Mouse (Mus musculus): ENCODE data around the gene Smg6. TPM values are rescaled to one million over a fixed set of nuclear protein-coding genes. Genes with fewer than 3 reads are reported as not detected.

The Smg6 gene
- polyA plus RNA-seq, 1 experiment from 2014 or later, result 19.9 TPM

- Histone ChIP-seq H3K4me1 (ENCODE audit: control insufficient read depth, insufficient read depth, low read length) (peaks cover 16% of the 10 kb centered on the region), H3K27me3 (ENCODE audit: control insufficient read depth, insufficient read depth, low read length) (no peaks in the 10 kb centered on the region), H3K9ac (replicated peaks; ENCODE audit: low read depth, low read length) (peak overlapping the region; percentile 66), H3K4me2 (replicated peaks; ENCODE audit: low read depth, low read length) (peak overlapping the region; percentile 93), H3K9me3 (ENCODE audit: control insufficient read depth, low read depth, low read length) (no peaks in the 10 kb centered on the region), H3K36me3 (ENCODE audit: control insufficient read depth, insufficient read depth, low read length) (peaks cover 15% of the 10 kb centered on the region), H3K27ac (ENCODE audit: low read length) (peak overlapping the region; percentile 76), H3K4me3 (ENCODE audit: low read depth, low read length) (peak overlapping the region; percentile 72)
- 50% methylated on average over 12 of the region's 12 CpGs for WGBS
- no peak for ATAC-seq (ENCODE audit: insufficient number of reproducible peaks, insufficient read depth, low FRiP score, low read depth)
These were observed 252.4 kb downstream of the Smg6 start for GRCm38 (mm10) chr11:75178011-75178410.

GRCm38 (mm10) chr11:75178672-75179208, 253.1 kb downstream of the Smg6 start, which contains the start of gene Ovca2:
Gene Ovca2, minus strand, starts transcription at chr11:75178835.
- WGBS, result under 1% methylated on average over 33 of the region's 33 CpGs
- H3K4me2 ChIP-seq (replicated peaks; ENCODE audit: low read depth, low read length), result peak within 1 kb of the TSS; percentile 93
- H3K9me3 ChIP-seq (ENCODE audit: control insufficient read depth, low read depth, low read length), result no peaks in the 10 kb centered on the region
- H3K4me3 ChIP-seq (ENCODE audit: low read depth, low read length), result peak within 1 kb of the TSS; percentile 72
- peaks cover 14% of the 10 kb centered on the region for H3K4me1 ChIP-seq (ENCODE audit: control insufficient read depth, insufficient read depth, low read length)
- ATAC-seq (ENCODE audit: insufficient number of reproducible peaks, insufficient read depth, low FRiP score, low read depth), result peak; percentile 93
- H3K36me3 ChIP-seq (ENCODE audit: control insufficient read depth, insufficient read depth, low read length), result peaks cover 22% of the 10 kb centered on the region
- H3K9ac ChIP-seq (replicated peaks; ENCODE audit: low read depth, low read length), result peak within 1 kb of the TSS; percentile 66
- peak within 1 kb of the TSS; percentile 76 for H3K27ac ChIP-seq (ENCODE audit: low read length)
- H3K27me3 ChIP-seq (ENCODE audit: control insufficient read depth, insufficient read depth, low read length), result no peaks in the 10 kb centered on the region

GRCm38 (mm10) chr11:75183917-75184570, 258.4 kb downstream of the Smg6 start:
- Histone ChIP-seq H3K27ac (ENCODE audit: low read length) (no peak overlapping the region), H3K27me3 (ENCODE audit: control insufficient read depth, insufficient read depth, low read length) (no peaks in the 10 kb centered on the region), H3K9ac (replicated peaks; ENCODE audit: low read depth, low read length) (no peak overlapping the region), H3K4me1 (ENCODE audit: control insufficient read depth, insufficient read depth, low read length) (peaks cover 3% of the 10 kb centered on the region; the same call in 1 of the 2 replicates), H3K4me3 (ENCODE audit: low read depth, low read length) (no peak overlapping the region), H3K36me3 (ENCODE audit: control insufficient read depth, insufficient read depth, low read length) (peaks cover 28% of the 10 kb centered on the region), H3K9me3 (ENCODE audit: control insufficient read depth, low read depth, low read length) (no peaks in the 10 kb centered on the region), H3K4me2 (replicated peaks; ENCODE audit: low read depth, low read length) (no peak overlapping the region)
- no peak for ATAC-seq (ENCODE audit: insufficient number of reproducible peaks, insufficient read depth, low FRiP score, low read depth)
- WGBS, result 73% methylated on average over 2 of the region's 2 CpGs

GRCm38 (mm10) chr11:75184573-75184972, 258.9 kb downstream of the Smg6 start:
- Histone ChIP-seq H3K9ac (replicated peaks; ENCODE audit: low read depth, low read length) (no peak overlapping the region), H3K4me3 (ENCODE audit: low read depth, low read length) (no peak overlapping the region), H3K4me2 (replicated peaks; ENCODE audit: low read depth, low read length) (no peak overlapping the region), H3K27ac (ENCODE audit: low read length) (no peak overlapping the region), H3K36me3 (ENCODE audit: control insufficient read depth, insufficient read depth, low read length) (peaks cover 28% of the 10 kb centered on the region), H3K27me3 (ENCODE audit: control insufficient read depth, insufficient read depth, low read length) (no peaks in the 10 kb centered on the region), H3K9me3 (ENCODE audit: control insufficient read depth, low read depth, low read length) (no peaks in the 10 kb centered on the region), H3K4me1 (ENCODE audit: control insufficient read depth, insufficient read depth, low read length) (peaks cover 6% of the 10 kb centered on the region)
- 93% methylated on average over 5 of the region's 5 CpGs for WGBS
- ATAC-seq (ENCODE audit: insufficient number of reproducible peaks, insufficient read depth, low FRiP score, low read depth), result no peak

- H3K36me3 ChIP-seq (ENCODE audit: control insufficient read depth, insufficient read depth, low read length), result peaks cover 28% of the 10 kb centered on the region
- no peaks in the 10 kb centered on the region for H3K27me3 ChIP-seq (ENCODE audit: control insufficient read depth, insufficient read depth, low read length)
- H3K9me3 ChIP-seq (ENCODE audit: control insufficient read depth, low read depth, low read length), result no peaks in the 10 kb centered on the region
- no peak for ATAC-seq (ENCODE audit: insufficient number of reproducible peaks, insufficient read depth, low FRiP score, low read depth)
- 88% methylated on average over 1 of the region's 2 CpGs for WGBS
- no peak overlapping the region for H3K9ac ChIP-seq (replicated peaks; ENCODE audit: low read depth, low read length)
- H3K4me3 ChIP-seq (ENCODE audit: low read depth, low read length), result no peak overlapping the region
- H3K27ac ChIP-seq (ENCODE audit: low read length), result no peak overlapping the region
- H3K4me2 ChIP-seq (replicated peaks; ENCODE audit: low read depth, low read length), result no peak overlapping the region
- peaks cover 6% of the 10 kb centered on the region; the same call in 1 of the 2 replicates for H3K4me1 ChIP-seq (ENCODE audit: control insufficient read depth, insufficient read depth, low read length)
These were observed 259.4 kb downstream of the Smg6 start for GRCm38 (mm10) chr11:75184986-75185385.

GRCm38 (mm10) chr11:75189713-75190370, 264.2 kb downstream of the Smg6 start:
- Histone ChIP-seq H3K27me3 (ENCODE audit: control insufficient read depth, insufficient read depth, low read length) (peaks cover 11% of the 10 kb centered on the region), H3K9ac (replicated peaks; ENCODE audit: low read depth, low read length) (peak overlapping the region; percentile 36; the same call in 1 of the 2 replicates), H3K4me2 (replicated peaks; ENCODE audit: low read depth, low read length) (peak overlapping the region; percentile 76), H3K27ac (ENCODE audit: low read length) (no peak overlapping the region), H3K4me1 (ENCODE audit: control insufficient read depth, insufficient read depth, low read length) (peaks cover 21% of the 10 kb centered on the region), H3K36me3 (ENCODE audit: control insufficient read depth, insufficient read depth, low read length) (peaks cover 3% of the 10 kb centered on the region; the same call in 1 of the 2 replicates), H3K4me3 (ENCODE audit: low read depth, low read length) (peak overlapping the region; percentile 60), H3K9me3 (ENCODE audit: control insufficient read depth, low read depth, low read length) (no peaks in the 10 kb centered on the region)
- peak; percentile 7; the same call in 1 of the 2 replicates for ATAC-seq (ENCODE audit: insufficient number of reproducible peaks, insufficient read depth, low FRiP score, low read depth)
- under 1% methylated on average over 22 of the region's 22 CpGs for WGBS

GRCm38 (mm10) chr11:75190371-75190724, 264.7 kb downstream of the Smg6 start:
- no peak overlapping the region for H3K27ac ChIP-seq (ENCODE audit: low read length)
- H3K4me1 ChIP-seq (ENCODE audit: control insufficient read depth, insufficient read depth, low read length), result peaks cover 26% of the 10 kb centered on the region
- peak overlapping the region; percentile 60 for H3K4me3 ChIP-seq (ENCODE audit: low read depth, low read length)
- H3K9ac ChIP-seq (replicated peaks; ENCODE audit: low read depth, low read length), result peak overlapping the region; percentile 36; the same call in 1 of the 2 replicates
- peak; percentile 83 for ATAC-seq (ENCODE audit: insufficient number of reproducible peaks, insufficient read depth, low FRiP score, low read depth)
- H3K27me3 ChIP-seq (ENCODE audit: control insufficient read depth, insufficient read depth, low read length), result peaks cover 16% of the 10 kb centered on the region
- WGBS, result under 1% methylated on average over 24 of the region's 24 CpGs
- peak overlapping the region; percentile 76 for H3K4me2 ChIP-seq (replicated peaks; ENCODE audit: low read depth, low read length)
- no peaks in the 10 kb centered on the region for H3K9me3 ChIP-seq (ENCODE audit: control insufficient read depth, low read depth, low read length)
- no peaks in the 10 kb centered on the region for H3K36me3 ChIP-seq (ENCODE audit: control insufficient read depth, insufficient read depth, low read length)

- no peak within 1 kb of the TSS for H3K27ac ChIP-seq (ENCODE audit: low read length)
These were observed 265.4 kb downstream of the Smg6 start, which contains the start of gene Dph1 for GRCm38 (mm10) chr11:75190905-75191441. Gene Dph1, minus strand, starts transcription at chr11:75191241.

More at GRCm38 (mm10) chr11:75190905-75191441, 265.4 kb downstream of the Smg6 start, which contains the start of gene Dph1:
- Histone ChIP-seq H3K9ac (replicated peaks; ENCODE audit: low read depth, low read length) (peak within 1 kb of the TSS; percentile 36; the same call in 1 of the 2 replicates), H3K36me3 (ENCODE audit: control insufficient read depth, insufficient read depth, low read length) (no peaks in the 10 kb centered on the region), H3K27me3 (ENCODE audit: control insufficient read depth, insufficient read depth, low read length) (peaks cover 21% of the 10 kb centered on the region), H3K9me3 (ENCODE audit: control insufficient read depth, low read depth, low read length) (no peaks in the 10 kb centered on the region), H3K4me1 (ENCODE audit: control insufficient read depth, insufficient read depth, low read length) (peaks cover 26% of the 10 kb centered on the region), H3K4me2 (replicated peaks; ENCODE audit: low read depth, low read length) (peak within 1 kb of the TSS; percentile 76), H3K4me3 (ENCODE audit: low read depth, low read length) (peak within 1 kb of the TSS; percentile 60)
- ATAC-seq (ENCODE audit: insufficient number of reproducible peaks, insufficient read depth, low FRiP score, low read depth), result no peak
- WGBS, result 46% methylated on average over 5 of the region's 5 CpGs

Measured in stomach, embryonic 14.5 days (tissue).